Mouse (Mus musculus): Measurements from ENCODE around the gene Pip4k2a.

- TF ChIP-seq EP300 (IDR thresholded peaks at IDR 0.05; ENCODE audit: insufficient read depth, low read depth, low read length) = no peak
- no peak for TF ChIP-seq CTCF (IDR thresholded peaks at IDR 0.05)
- no peak for TF ChIP-seq POLR2A (IDR thresholded peaks at IDR 0.05; ENCODE audit: insufficient read depth, low read depth, low read length)
These were observed 156.9 kb downstream of the Pip4k2a start for GRCm38 (mm10) chr2:18841051-18841450.

Measured in heart, adult 2 months (tissue).